Mouse (Mus musculus): ENCODE results near the gene Aagab. TPM values are rescaled to one million over a fixed set of nuclear protein-coding genes. Genes with fewer than 3 reads are reported as not detected.

Gene Aagab
- polyA plus RNA-seq, 1 experiment from 2014 or later = 64.5 TPM

DNA sequence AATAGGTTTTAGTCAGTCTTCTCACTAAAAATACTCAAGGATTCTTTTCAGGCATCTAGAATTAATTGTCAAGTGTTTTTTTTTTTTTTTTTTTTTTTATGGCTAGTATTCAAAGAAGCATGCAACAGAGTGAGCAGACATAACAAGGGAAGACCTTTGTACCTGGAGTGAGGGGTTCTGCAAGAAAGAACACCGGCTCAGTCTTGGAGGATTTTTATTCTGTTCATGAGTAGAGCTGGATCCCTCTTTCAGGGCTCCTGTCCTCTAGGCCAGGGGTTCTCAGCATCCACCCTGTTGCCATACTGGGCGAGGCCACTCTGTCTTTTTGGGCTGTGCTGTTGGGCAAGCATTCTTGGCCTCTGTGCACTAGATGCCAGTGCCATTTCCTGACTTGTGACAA is 7.3 kb downstream of the Aagab start:
- no peaks in the 10 kb centered on the region for H3K36me3 ChIP-seq (ENCODE audit: control insufficient read depth, insufficient read depth, low read length)
- no peak overlapping the region for H3K9ac ChIP-seq (replicated peaks; ENCODE audit: low read length)
- H3K4me3 ChIP-seq (replicated peaks; ENCODE audit: low read depth, low read length) = no peak overlapping the region
- no peaks in the 10 kb centered on the region for H3K9me3 ChIP-seq (ENCODE audit: control insufficient read depth, low read length)
- H3K4me1 ChIP-seq (ENCODE audit: control insufficient read depth, insufficient read depth, low read length) = peaks cover 12% of the 10 kb centered on the region; the same call in 1 of the 2 replicates
- DNase-seq (no peak), ATAC-seq (ENCODE audit: low FRiP score, low TSS enrichment) (no peak)
- no peak overlapping the region for H3K4me2 ChIP-seq (ENCODE audit: low read length)
- no peaks in the 10 kb centered on the region for H3K27me3 ChIP-seq (ENCODE audit: control insufficient read depth, insufficient read depth, low read length)
- WGBS = 98% methylated on average over 2 of the region's 2 CpGs
- H3K27ac ChIP-seq (replicated peaks; ENCODE audit: low read depth, low read length) = no peak overlapping the region

DNA sequence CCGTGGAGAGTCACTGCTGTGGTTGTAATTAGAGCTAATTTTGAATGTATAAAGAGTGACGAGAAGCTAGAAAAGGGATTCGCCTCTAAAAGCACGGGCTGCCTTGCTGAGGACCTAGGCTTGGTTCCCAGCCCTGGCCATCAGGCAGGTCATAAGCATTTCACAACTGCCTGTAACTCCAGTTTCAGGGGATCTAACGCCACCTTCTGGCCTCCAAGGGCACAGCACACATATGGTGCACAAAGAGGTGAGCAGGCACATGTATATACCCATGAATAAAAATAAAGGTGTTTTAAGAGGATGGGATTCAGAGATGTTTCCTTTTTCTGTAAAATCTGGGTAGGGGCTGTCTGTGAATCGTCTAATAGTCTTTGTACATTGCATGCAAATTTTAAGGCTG is 7.8 kb downstream of the Aagab start:
- ATAC-seq (ENCODE audit: low FRiP score, low TSS enrichment) (no peak), DNase-seq (no peak)
- no peak overlapping the region for H3K4me3 ChIP-seq (replicated peaks; ENCODE audit: low read depth, low read length)
- H3K9me3 ChIP-seq (ENCODE audit: control insufficient read depth, low read length) = no peaks in the 10 kb centered on the region
- no peak overlapping the region for H3K9ac ChIP-seq (replicated peaks; ENCODE audit: low read length)
- H3K36me3 ChIP-seq (ENCODE audit: control insufficient read depth, insufficient read depth, low read length) = no peaks in the 10 kb centered on the region
- H3K27me3 ChIP-seq (ENCODE audit: control insufficient read depth, insufficient read depth, low read length) = no peaks in the 10 kb centered on the region
- H3K4me1 ChIP-seq (ENCODE audit: control insufficient read depth, insufficient read depth, low read length) = peaks cover 12% of the 10 kb centered on the region; the same call in 1 of the 2 replicates
- no peak overlapping the region for H3K4me2 ChIP-seq (ENCODE audit: low read length)
- H3K27ac ChIP-seq (replicated peaks; ENCODE audit: low read depth, low read length) = no peak overlapping the region
- WGBS = 88% methylated on average over 6 of the region's 6 CpGs

DNA sequence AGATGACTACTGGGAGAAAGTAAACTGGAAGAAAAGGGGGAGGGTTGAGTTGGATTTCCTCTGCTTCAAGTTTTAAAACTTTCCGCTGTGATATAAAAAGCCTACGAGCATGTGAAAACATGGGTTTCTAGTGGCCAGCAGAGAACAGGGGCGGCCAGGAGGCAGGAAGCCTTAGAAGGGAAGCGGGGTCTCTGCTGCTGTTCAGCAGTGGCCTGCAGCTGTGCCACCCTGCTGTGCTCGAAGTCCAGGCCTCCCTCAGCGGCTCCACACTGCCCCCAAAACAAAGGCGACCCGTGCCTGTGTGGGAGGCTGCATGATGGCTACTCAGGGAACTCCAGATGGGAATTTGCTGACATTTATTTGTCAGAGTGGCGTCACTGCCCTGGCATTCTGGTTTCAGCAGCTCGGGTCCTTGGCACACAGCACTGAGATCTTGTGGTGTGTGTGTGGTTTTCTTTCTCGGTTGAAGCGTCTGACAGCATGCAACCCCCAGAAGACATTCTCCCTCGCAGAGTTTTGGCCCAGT is 8.4 kb downstream of the Aagab start:
- DNase-seq (peak; percentile 34), ATAC-seq (ENCODE audit: low FRiP score, low TSS enrichment) (no peak)
- Histone ChIP-seq H3K4me1 (ENCODE audit: control insufficient read depth, insufficient read depth, low read length) (peaks cover 12% of the 10 kb centered on the region; the same call in 1 of the 2 replicates), H3K9ac (replicated peaks; ENCODE audit: low read length) (no peak overlapping the region), H3K27ac (replicated peaks; ENCODE audit: low read depth, low read length) (no peak overlapping the region), H3K4me3 (replicated peaks; ENCODE audit: low read depth, low read length) (no peak overlapping the region), H3K4me2 (ENCODE audit: low read length) (no peak overlapping the region), H3K27me3 (ENCODE audit: control insufficient read depth, insufficient read depth, low read length) (no peaks in the 10 kb centered on the region), H3K9me3 (ENCODE audit: control insufficient read depth, low read length) (no peaks in the 10 kb centered on the region), H3K36me3 (ENCODE audit: control insufficient read depth, insufficient read depth, low read length) (no peaks in the 10 kb centered on the region)
- 16% methylated on average over 13 of the region's 13 CpGs for WGBS

DNA sequence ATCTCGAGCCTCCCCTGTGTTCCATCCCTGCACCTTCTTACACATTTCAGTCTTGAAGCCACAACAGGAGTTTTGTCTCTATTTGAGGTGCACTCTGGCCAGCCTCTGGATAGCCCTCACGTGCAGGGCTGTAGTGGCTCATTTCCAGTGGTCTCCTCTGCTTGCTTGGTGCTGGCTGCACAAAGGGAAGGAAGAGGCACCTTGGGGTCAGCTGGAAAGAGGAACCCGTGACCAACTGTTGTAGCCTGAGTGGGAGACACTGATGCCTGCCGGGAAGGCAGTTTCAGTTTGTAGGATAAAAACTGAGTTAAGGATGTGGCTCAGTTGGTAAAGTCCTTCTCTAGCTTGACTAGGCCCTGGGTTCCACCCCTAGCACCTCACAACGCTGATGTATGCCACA is 9.5 kb downstream of the Aagab start:
- no peak overlapping the region for H3K4me3 ChIP-seq (replicated peaks; ENCODE audit: low read depth, low read length)
- H3K27me3 ChIP-seq (ENCODE audit: control insufficient read depth, insufficient read depth, low read length) = no peaks in the 10 kb centered on the region
- H3K9ac ChIP-seq (replicated peaks; ENCODE audit: low read length) = no peak overlapping the region
- H3K4me2 ChIP-seq (ENCODE audit: low read length) = no peak overlapping the region
- H3K36me3 ChIP-seq (ENCODE audit: control insufficient read depth, insufficient read depth, low read length) = peaks cover 4% of the 10 kb centered on the region
- ATAC-seq (ENCODE audit: low FRiP score, low TSS enrichment) (no peak), DNase-seq (no peak)
- H3K4me1 ChIP-seq (ENCODE audit: control insufficient read depth, insufficient read depth, low read length) = peaks cover 12% of the 10 kb centered on the region; the same call in 1 of the 2 replicates
- no peaks in the 10 kb centered on the region for H3K9me3 ChIP-seq (ENCODE audit: control insufficient read depth, low read length)
- H3K27ac ChIP-seq (replicated peaks; ENCODE audit: low read depth, low read length) = no peak overlapping the region
- WGBS = 76% methylated on average over 5 of the region's 5 CpGs

DNA sequence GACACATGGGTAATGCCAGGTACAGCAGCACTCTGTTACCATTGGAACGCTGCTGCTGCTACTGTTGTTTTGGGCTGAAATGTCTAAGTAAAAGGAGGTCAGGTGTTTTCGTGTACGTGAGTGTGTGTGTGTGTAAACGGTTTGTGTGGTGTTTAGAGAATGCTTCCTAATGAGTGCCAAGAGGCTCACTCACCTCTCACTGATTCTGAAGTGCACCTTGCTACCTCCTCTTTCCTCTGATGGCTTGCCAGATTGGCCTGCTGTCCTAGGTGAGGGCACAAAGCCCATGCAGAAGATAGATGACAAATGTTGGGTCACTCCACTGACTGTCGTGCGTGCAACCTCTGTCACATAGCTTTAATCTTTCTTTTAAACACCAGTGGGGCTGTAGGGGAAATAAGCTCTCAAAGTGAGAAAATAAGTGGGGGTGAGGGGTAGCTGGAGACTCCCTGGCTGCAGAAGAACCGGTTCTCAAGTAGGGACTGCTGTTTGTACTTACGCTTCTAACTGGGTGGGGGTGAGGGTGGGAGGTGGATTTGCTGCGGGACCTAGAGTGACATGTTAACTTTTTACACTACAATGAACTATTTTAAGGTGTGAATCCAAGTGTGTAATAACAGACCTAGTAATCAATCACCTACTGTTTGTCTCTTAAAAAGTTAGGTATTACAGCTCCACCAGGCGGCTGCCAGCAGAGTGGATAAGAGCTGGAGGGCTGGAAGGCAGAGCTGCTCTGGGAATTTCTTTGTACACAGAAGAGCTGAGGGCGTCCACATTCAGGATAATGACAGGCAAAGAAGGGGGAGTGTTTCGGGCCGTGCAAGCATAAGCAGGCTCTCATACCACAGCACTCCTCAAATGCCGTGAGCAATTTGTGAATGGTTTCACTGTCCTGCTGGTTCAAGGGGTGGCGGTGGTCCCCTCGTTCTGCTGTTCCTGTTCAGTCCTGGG is 10.4 kb downstream of the Aagab start:
- H3K4me2 ChIP-seq (ENCODE audit: low read length) = peak overlapping the region; percentile 29
- H3K36me3 ChIP-seq (ENCODE audit: control insufficient read depth, insufficient read depth, low read length) = peaks cover 12% of the 10 kb centered on the region
- H3K4me1 ChIP-seq (ENCODE audit: control insufficient read depth, insufficient read depth, low read length) = peaks cover 12% of the 10 kb centered on the region; the same call in 1 of the 2 replicates
- ATAC-seq (ENCODE audit: low FRiP score, low TSS enrichment) (no peak; the same call in 1 of the 2 replicates), DNase-seq (peak; percentile 80)
- H3K27ac ChIP-seq (replicated peaks; ENCODE audit: low read depth, low read length) = 0 out of 2 replicates have a peak overlapping the region, but pooled peaks have one; percentile 17
- 51% methylated on average over 16 of the region's 16 CpGs for WGBS
- H3K27me3 ChIP-seq (ENCODE audit: control insufficient read depth, insufficient read depth, low read length) = no peaks in the 10 kb centered on the region
- H3K9me3 ChIP-seq (ENCODE audit: control insufficient read depth, low read length) = no peaks in the 10 kb centered on the region
- 0 out of 2 replicates have a peak overlapping the region, but pooled peaks have one; percentile 9 for H3K9ac ChIP-seq (replicated peaks; ENCODE audit: low read length)
- no peak overlapping the region for H3K4me3 ChIP-seq (replicated peaks; ENCODE audit: low read depth, low read length)

DNA sequence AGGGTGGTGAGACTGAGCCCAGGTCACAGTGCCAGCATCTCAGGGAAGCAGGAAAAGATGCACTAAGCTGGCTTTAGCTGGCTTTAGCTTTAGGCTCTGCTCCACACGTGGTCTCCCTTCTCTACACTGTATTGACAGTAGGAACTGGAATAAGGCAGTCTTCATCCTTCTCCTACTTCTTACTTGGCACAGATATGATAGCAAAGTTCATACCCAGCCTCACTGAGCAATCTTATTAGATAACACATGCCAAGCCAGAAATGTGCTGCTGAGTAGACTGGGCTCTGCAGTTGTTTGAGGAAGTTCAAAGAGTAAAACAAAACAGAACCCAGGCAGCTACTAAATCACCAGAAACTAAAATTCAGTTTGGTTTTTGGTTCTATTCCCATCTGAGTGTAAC is 11.1 kb downstream of the Aagab start:
- peaks cover 18% of the 10 kb centered on the region for H3K36me3 ChIP-seq (ENCODE audit: control insufficient read depth, insufficient read depth, low read length)
- no peak overlapping the region for H3K4me3 ChIP-seq (replicated peaks; ENCODE audit: low read depth, low read length)
- WGBS = 42% methylated on average over 1 of the region's 1 CpGs
- H3K4me1 ChIP-seq (ENCODE audit: control insufficient read depth, insufficient read depth, low read length) = peaks cover 12% of the 10 kb centered on the region; the same call in 1 of the 2 replicates
- H3K9ac ChIP-seq (replicated peaks; ENCODE audit: low read length) = 0 out of 2 replicates have a peak overlapping the region, but pooled peaks have one; percentile 9
- H3K27ac ChIP-seq (replicated peaks; ENCODE audit: low read depth, low read length) = 0 out of 2 replicates have a peak overlapping the region, but pooled peaks have one; percentile 17
- H3K4me2 ChIP-seq (ENCODE audit: low read length) = peak overlapping the region; percentile 29
- H3K9me3 ChIP-seq (ENCODE audit: control insufficient read depth, low read length) = no peaks in the 10 kb centered on the region
- no peak for ATAC-seq (ENCODE audit: low FRiP score, low TSS enrichment)
- no peak for DNase-seq
- no peaks in the 10 kb centered on the region for H3K27me3 ChIP-seq (ENCODE audit: control insufficient read depth, insufficient read depth, low read length)

DNA sequence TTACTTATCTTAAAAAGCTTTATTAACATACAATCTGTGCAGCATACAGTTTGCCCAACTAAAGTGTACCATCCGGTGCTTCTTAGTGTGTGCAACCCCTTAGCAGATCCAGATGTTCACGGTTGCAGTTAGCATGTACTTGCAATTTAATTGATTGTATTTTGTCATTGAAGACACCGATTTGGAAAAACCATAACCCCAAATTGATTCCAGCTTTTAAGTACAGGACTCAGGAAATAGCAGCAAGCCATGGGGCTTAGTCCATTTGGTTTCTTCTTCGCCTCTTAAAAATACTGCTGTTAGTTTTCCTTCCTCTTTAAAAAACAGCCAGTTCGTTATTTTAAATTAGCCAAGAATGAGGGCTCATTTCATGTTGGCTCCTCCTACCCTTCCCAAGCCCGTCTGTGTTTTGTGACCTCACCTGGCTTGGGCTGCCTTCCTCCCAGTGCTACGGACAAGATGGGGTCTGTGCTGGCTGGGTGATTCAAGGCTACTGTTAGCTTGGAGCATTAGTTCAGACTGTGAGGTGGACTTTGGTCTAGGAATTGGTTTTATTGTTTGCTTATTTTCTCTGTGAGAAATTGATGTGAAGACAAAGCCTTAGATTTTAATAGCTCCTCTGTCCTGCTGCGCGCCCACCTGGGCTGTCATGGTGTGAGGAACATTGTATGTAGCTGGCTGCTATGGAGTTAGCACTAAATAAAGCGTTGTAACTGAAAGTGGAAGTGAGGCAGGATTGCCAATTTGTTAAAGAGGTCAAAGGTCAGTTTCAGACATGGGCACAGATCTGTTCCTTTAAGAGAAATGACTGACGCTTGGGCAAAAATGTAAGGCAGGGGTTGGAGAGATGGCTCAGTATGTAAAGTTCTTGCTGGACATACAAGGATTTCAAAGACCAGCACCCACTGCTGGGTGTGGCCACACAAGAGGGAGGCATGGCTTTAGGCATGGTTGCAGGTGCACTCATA is 11.8 kb downstream of the Aagab start:
- Histone ChIP-seq H3K27me3 (ENCODE audit: control insufficient read depth, insufficient read depth, low read length) (no peaks in the 10 kb centered on the region), H3K4me1 (ENCODE audit: control insufficient read depth, insufficient read depth, low read length) (peaks cover 12% of the 10 kb centered on the region; the same call in 1 of the 2 replicates), H3K27ac (replicated peaks; ENCODE audit: low read depth, low read length) (no peak overlapping the region), H3K4me3 (replicated peaks; ENCODE audit: low read depth, low read length) (no peak overlapping the region), H3K9ac (replicated peaks; ENCODE audit: low read length) (no peak overlapping the region), H3K4me2 (ENCODE audit: low read length) (no peak overlapping the region), H3K9me3 (ENCODE audit: control insufficient read depth, low read length) (no peaks in the 10 kb centered on the region), H3K36me3 (ENCODE audit: control insufficient read depth, insufficient read depth, low read length) (peaks cover 18% of the 10 kb centered on the region)
- ATAC-seq (ENCODE audit: low FRiP score, low TSS enrichment) = no peak
- 90% methylated on average over 11 of the region's 11 CpGs for WGBS
- no peak for DNase-seq

DNA sequence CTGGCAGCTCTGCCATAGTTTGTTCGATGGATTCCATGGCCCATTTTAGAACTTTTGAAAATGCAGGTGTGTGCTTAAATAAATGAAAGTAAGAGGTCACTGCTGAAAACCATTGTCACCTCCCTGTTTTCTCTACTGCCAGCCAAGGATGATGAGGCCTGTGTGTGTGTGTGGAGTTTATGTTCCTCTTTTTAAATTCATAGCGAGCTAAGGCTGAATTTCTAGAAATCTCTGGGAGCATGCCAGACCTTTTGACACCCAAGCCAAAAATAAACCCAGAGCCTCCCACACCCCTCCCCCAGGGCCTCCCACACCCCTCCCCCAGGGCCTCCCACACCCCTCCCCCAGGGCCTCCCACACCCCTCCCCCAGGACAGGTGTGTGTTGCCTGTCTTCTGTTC is 15.5 kb downstream of the Aagab start:
- no peak overlapping the region for H3K4me3 ChIP-seq (replicated peaks; ENCODE audit: low read depth, low read length)
- H3K4me1 ChIP-seq (ENCODE audit: control insufficient read depth, insufficient read depth, low read length) = peaks cover 11% of the 10 kb centered on the region
- no peak overlapping the region for H3K4me2 ChIP-seq (ENCODE audit: low read length)
- WGBS = 96% methylated on average over 2 of the region's 2 CpGs
- H3K9ac ChIP-seq (replicated peaks; ENCODE audit: low read length) = no peak overlapping the region
- no peak overlapping the region for H3K27ac ChIP-seq (replicated peaks; ENCODE audit: low read depth, low read length)
- H3K9me3 ChIP-seq (ENCODE audit: control insufficient read depth, low read length) = no peaks in the 10 kb centered on the region
- ATAC-seq (ENCODE audit: low FRiP score, low TSS enrichment) = no peak
- peaks cover 29% of the 10 kb centered on the region for H3K36me3 ChIP-seq (ENCODE audit: control insufficient read depth, insufficient read depth, low read length)
- H3K27me3 ChIP-seq (ENCODE audit: control insufficient read depth, insufficient read depth, low read length) = no peaks in the 10 kb centered on the region
- DNase-seq = no peak

All from midbrain, embryonic 14.5 days (tissue).